Mouse (Mus musculus) forebrain, embryonic 10.5 days (tissue): ENCODE results near the gene Ryr3. TPM values are rescaled to one million over a fixed set of nuclear protein-coding genes. Genes with fewer than 3 reads are reported as not detected.

ENCODE experiments used
- DNase-seq: peaks from one replicate; pipeline ENCODE4 v3.0.0-alpha.2; 2017; ENCODE audit warnings: low spot score; ENCODE audit errors: extremely low spot score
- H3K27ac ChIP-seq: fragments of 300-500 bp; sonication (generic); 2 replicates; pipeline ENCODE4 v1.5.1; 2016; ENCODE audit warnings: mild to moderate bottlenecking
- H3K27me3 ChIP-seq: fragments of 300-500 bp; sonication (generic); 2 replicates; pipeline ENCODE4 v1.6.1; 2016; ENCODE audit warnings: mild to moderate bottlenecking; ENCODE audit not compliant: poor library complexity, severe bottlenecking
- H3K36me3 ChIP-seq: fragments of 300-500 bp; sonication (generic); replicated peaks from 2 replicates; pipeline ENCODE4 v1.6.1; 2016; ENCODE audit warnings: mild to moderate bottlenecking, moderate library complexity
- H3K4me1 ChIP-seq: fragments of 300-500 bp; sonication (generic); 2 replicates; pipeline ENCODE4 v1.6.1; 2016
- H3K4me3 ChIP-seq: fragments of 300-500 bp; sonication (generic); 2 replicates; pipeline ENCODE4 v1.5.1; 2016; ENCODE audit warnings: mild to moderate bottlenecking, moderate library complexity
- H3K9me3 ChIP-seq: fragments of 300-500 bp; sonication (generic); 2 replicates; pipeline ENCODE4 v1.6.1; 2016; ENCODE audit warnings: mild to moderate bottlenecking, moderate library complexity
- WGBS: fragments of 180-500 bp; shearing (Covaris S2); methylation state at CpG from one replicate; pipeline ENCODE4 v1.1.7; 2016; 5-methylcytosine and 5-hydroxymethylcytosine counted together
- polyA plus RNA-seq: library from polyadenylated mRNA; unstranded; fragments of >200 nt; fragmentation: Nextera tagmentation; extraction: Ambion mirVana; gene quantifications from 2 replicates; pipeline ENCODE4 v1.2.1, GENCODE M21; 2016

Gene Ryr3
- 0.22 and 0.47 TPM in 2 replicates for polyA plus RNA-seq

DNA sequence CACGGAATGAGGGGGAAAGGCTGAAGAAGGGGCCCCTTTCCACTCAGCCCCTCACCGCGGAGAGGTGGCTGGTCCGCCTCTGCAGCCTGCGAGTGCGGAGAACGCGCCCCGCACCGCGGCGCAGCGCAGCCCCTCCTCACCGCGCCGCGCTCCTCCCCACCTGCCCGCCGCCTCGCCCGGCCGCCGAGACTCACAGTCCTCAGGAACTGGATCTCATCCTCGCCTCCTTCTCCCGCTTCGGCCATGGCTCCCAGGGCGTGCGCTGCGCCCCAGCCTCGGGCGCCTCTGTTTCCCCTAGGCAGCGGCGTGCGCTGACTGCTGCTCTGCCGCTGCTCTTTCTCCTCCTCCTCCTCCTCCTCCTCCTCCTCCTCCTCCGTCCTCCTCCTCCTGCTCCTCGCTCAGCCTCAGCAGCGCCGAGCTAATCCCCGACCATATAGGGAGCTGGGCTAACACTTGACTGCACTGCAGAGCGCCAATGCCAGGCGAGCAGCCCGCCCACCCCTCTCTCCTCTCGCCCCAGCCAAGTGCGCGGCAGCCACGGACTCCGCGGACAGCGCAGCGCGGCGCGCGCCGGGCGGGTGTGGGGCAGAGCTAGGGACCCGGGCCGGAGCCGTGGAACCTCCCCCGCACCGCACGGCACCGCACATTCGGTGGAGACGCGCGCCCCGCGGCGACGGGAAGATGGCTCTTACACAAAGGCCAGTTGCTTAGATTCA is at the start of gene Ryr3:
TSS of gene Ryr3 (minus strand) at position 351 of the 716 bp plus-strand sequence.
- Histone ChIP-seq H3K27me3 (peaks cover 58% of the 10 kb centered on the region), H3K4me1 (peaks cover 11% of the 10 kb centered on the region), H3K36me3 (no peaks in the 10 kb centered on the region), H3K9me3 (no peaks in the 10 kb centered on the region), H3K27ac (peak within 1 kb of the TSS; percentile 80), H3K4me3 (peak within 1 kb of the TSS; percentile 68)
- WGBS, result under 1% methylated on average over 63 of the region's 72 CpGs
- DNase-seq, result peak; percentile 69

DNA sequence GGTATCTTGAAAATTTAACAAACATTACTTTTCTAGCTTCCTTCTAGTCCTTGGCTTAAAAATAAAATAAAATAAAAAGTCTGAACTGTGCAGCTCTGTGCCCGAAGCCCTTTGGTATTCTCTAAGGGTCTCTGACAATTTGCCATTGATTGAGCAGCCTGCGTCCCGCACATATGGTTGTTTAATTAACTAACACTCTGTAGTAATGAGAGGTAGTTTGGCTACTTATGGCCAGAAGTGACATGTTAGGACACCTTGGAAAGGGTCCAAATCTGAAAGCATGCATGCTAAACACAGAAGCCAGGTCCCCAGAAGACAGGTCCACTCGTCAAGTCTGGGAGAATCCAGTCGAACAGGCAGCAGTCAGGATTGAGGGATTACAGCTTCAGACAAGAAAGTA is 22.0 kb upstream of the Ryr3 start:
- Histone ChIP-seq H3K27me3 (no peaks in the 10 kb centered on the region), H3K36me3 (no peaks in the 10 kb centered on the region), H3K27ac (no peak overlapping the region), H3K4me1 (no peaks in the 10 kb centered on the region), H3K9me3 (no peaks in the 10 kb centered on the region), H3K4me3 (no peak overlapping the region)
- WGBS, result 90% methylated on average over 5 of the region's 5 CpGs
- DNase-seq, result no peak

DNA sequence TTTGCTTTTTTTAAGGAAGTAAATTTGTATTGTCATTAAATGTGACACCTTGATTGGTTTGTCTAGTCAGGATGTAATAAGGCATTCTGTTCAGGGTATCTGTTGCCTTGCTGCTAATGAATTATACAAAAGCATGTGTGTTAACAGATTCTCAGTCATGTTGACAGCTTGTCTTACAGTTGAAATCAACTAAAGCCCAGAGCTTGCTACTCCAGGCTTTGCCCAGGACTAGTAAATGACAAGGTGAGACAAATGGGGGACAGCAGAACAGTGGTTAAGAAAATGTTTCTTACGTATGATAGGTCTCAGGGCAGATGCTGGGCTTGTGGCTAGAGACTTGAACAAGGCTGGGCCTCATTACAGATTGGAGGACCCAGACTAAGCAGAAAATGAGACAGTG is 20.1 kb upstream of the Ryr3 start:
- Histone ChIP-seq H3K36me3 (no peaks in the 10 kb centered on the region), H3K4me3 (no peak overlapping the region), H3K27ac (no peak overlapping the region), H3K9me3 (no peaks in the 10 kb centered on the region), H3K27me3 (no peaks in the 10 kb centered on the region), H3K4me1 (no peaks in the 10 kb centered on the region)
- 92% methylated on average over 1 of the region's 1 CpGs for WGBS
- DNase-seq, result no peak

DNA sequence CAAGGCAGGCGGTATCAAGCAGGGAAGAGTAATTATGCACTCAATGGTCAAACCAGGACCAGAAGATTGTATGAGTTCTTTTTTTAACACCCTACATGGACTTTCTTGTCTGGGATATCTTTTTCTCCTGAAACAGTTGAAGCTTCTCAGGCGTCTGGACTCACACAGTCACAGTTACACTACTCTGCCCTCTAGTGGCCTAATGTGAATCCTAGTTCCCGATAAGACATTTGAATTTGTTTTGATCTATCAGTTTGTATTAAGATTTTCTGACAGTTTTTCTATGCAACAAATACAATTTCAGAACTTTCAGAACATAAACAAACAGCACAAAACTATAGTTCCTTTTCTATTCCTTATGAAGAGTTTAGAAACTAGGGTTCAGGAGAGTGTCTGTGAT is 17.7 kb upstream of the Ryr3 start:
- Histone ChIP-seq H3K36me3 (no peaks in the 10 kb centered on the region), H3K9me3 (no peaks in the 10 kb centered on the region), H3K4me1 (no peaks in the 10 kb centered on the region), H3K27ac (no peak overlapping the region), H3K27me3 (no peaks in the 10 kb centered on the region), H3K4me3 (no peak overlapping the region)
- DNase-seq, result no peak
- WGBS, result 25% methylated on average over 3 of the region's 3 CpGs

DNA sequence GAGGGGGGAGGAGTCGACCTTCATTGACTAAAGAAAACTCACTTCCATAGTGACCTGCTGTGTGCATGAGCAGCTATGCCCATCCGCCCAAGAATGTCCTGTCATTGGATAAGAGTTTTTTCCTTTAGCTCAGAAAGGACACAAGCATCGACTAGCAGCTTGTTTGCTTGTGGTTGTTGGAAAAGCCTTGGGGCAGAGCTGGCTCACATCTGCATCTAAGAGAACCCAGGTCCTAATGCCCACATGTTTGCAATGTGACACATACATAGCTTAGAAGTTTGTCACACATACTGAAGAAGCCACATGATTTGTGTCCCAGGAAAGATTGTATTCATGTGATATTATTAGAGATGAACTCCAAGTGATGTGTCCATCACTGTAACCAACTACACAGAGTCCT is 16.5 kb upstream of the Ryr3 start:
- Histone ChIP-seq H3K27ac (no peak overlapping the region), H3K4me3 (no peak overlapping the region), H3K36me3 (no peaks in the 10 kb centered on the region), H3K27me3 (no peaks in the 10 kb centered on the region), H3K9me3 (no peaks in the 10 kb centered on the region), H3K4me1 (no peaks in the 10 kb centered on the region)
- no peak for DNase-seq
- WGBS, result 70% methylated on average over 3 of the region's 3 CpGs

DNA sequence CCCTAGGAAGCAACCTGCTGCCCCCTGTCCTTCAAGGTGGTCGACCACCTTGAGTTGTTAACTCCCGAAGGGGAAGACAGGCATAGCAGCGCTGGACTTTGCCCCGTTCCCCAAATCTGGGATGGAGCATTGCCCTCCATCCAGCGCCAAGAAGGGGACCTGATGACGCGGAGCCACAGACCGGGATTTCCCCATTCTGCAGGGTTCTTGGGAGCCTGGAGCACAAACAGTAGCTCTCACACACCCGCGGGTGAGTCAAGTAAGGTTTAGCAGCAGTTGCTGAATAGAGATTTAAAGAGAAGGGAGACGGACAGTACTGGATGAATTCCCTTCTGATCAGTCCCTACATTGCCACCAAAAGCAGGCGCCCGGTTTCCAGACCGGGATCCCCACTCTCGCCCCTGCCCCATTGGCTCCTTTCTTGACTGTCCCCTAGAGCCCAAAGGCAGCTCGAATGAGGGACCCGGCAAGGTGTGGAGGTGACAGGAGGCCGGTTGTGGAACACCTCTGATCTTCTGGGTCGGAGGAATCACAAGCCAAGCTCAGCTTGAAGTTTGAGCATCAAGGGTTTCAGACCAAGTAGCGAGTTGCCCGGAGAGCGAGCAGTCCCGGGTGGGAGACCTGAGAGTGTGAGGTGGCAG is 671 bp downstream of the Ryr3 start:
- H3K4me3 ChIP-seq, result peak overlapping the region; percentile 68
- H3K27me3 ChIP-seq, result peaks cover 58% of the 10 kb centered on the region
- peaks cover 11% of the 10 kb centered on the region for H3K4me1 ChIP-seq
- H3K9me3 ChIP-seq, result no peaks in the 10 kb centered on the region
- H3K36me3 ChIP-seq, result no peaks in the 10 kb centered on the region
- DNase-seq, result peak; percentile 41
- H3K27ac ChIP-seq, result peak overlapping the region; percentile 80
- 3% methylated on average over 23 of the region's 23 CpGs for WGBS

DNA sequence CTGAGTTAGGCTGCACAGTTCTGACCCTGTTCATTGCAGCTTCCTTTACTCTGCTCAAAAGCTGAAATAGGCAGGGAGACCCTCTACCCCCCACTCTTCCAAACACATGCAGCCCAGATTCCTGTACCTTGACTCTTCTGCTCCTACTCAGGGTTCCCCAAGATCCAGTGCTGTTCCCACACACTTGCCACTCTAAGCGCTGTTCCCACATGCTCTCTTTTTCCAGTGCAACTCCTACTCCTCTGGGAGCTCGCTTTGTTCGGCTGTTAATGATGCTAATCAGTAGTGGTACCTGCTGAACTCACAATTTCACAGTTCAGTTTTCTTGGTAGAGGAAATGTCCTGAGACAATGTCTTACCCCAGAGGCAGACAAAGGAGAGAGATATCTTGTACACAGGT is 6.9 kb downstream of the Ryr3 start:
- WGBS, result 85% methylated on average over 3 of the region's 3 CpGs
- no peaks in the 10 kb centered on the region for H3K9me3 ChIP-seq
- no peaks in the 10 kb centered on the region for H3K4me1 ChIP-seq
- H3K4me3 ChIP-seq, result no peak overlapping the region
- peaks cover 20% of the 10 kb centered on the region for H3K27me3 ChIP-seq
- DNase-seq, result no peak
- H3K27ac ChIP-seq, result no peak overlapping the region
- H3K36me3 ChIP-seq, result no peaks in the 10 kb centered on the region

- Histone ChIP-seq H3K9me3 (no peaks in the 10 kb centered on the region), H3K27ac (no peak overlapping the region), H3K27me3 (peaks cover 12% of the 10 kb centered on the region; the same call in 1 of the 2 replicates), H3K4me1 (no peaks in the 10 kb centered on the region), H3K36me3 (no peaks in the 10 kb centered on the region), H3K4me3 (no peak overlapping the region)
- no peak for DNase-seq
- WGBS, result 93% methylated on average over 9 of the region's 9 CpGs
Measured at GRCm38 (mm10) chr2:113209263-113209662, 7.6 kb downstream of the Ryr3 start.

- no peaks in the 10 kb centered on the region for H3K36me3 ChIP-seq
- WGBS, result 83% methylated on average over 6 of the region's 6 CpGs
- no peaks in the 10 kb centered on the region for H3K4me1 ChIP-seq
- DNase-seq, result no peak
- H3K27ac ChIP-seq, result no peak overlapping the region
- H3K4me3 ChIP-seq, result no peak overlapping the region
- H3K9me3 ChIP-seq, result no peaks in the 10 kb centered on the region
- H3K27me3 ChIP-seq, result no peaks in the 10 kb centered on the region
Measured at GRCm38 (mm10) chr2:113202857-113203256, 14.0 kb downstream of the Ryr3 start.

- H3K4me1 ChIP-seq, result no peaks in the 10 kb centered on the region
- no peaks in the 10 kb centered on the region for H3K9me3 ChIP-seq
- H3K36me3 ChIP-seq, result no peaks in the 10 kb centered on the region
- DNase-seq, result no peak
- H3K27ac ChIP-seq, result no peak overlapping the region
- no peaks in the 10 kb centered on the region for H3K27me3 ChIP-seq
- H3K4me3 ChIP-seq, result no peak overlapping the region
- WGBS, result 93% methylated on average over 2 of the region's 2 CpGs
Measured at GRCm38 (mm10) chr2:113199030-113199679, 17.7 kb downstream of the Ryr3 start.

- WGBS, result 87% methylated on average over 6 of the region's 6 CpGs
- no peaks in the 10 kb centered on the region for H3K9me3 ChIP-seq
- no peaks in the 10 kb centered on the region for H3K27me3 ChIP-seq
- no peaks in the 10 kb centered on the region for H3K4me1 ChIP-seq
- H3K36me3 ChIP-seq, result no peaks in the 10 kb centered on the region
- DNase-seq, result no peak
- H3K27ac ChIP-seq, result no peak overlapping the region
- no peak overlapping the region for H3K4me3 ChIP-seq
Measured at GRCm38 (mm10) chr2:113187158-113187557, 29.7 kb downstream of the Ryr3 start.

DNA sequence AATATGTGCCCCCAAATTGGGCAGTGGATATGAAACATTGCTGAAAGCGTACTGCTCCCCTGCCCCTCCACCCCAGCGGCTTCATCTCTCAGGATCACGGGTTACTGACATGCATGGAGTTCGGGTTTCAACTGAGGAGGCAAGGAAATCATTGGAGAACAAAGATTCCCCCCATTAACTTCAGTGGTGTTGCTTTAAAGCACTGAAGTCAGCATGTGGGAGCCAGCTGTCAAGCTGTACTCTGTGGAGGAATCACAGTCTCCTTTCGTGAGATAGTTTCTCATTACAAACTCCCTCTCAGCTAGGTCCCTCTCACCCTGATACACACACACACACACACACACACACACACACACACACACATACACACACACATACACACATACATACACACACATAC is 35.2 kb downstream of the Ryr3 start:
- no peak overlapping the region for H3K4me3 ChIP-seq
- H3K36me3 ChIP-seq, result no peaks in the 10 kb centered on the region
- no peak for DNase-seq
- no peaks in the 10 kb centered on the region for H3K9me3 ChIP-seq
- peaks cover under 1% of the 10 kb centered on the region; the same call in 1 of the 2 replicates for H3K4me1 ChIP-seq
- no peaks in the 10 kb centered on the region for H3K27me3 ChIP-seq
- WGBS, result 63% methylated on average over 5 of the region's 5 CpGs
- H3K27ac ChIP-seq, result no peak overlapping the region

DNA sequence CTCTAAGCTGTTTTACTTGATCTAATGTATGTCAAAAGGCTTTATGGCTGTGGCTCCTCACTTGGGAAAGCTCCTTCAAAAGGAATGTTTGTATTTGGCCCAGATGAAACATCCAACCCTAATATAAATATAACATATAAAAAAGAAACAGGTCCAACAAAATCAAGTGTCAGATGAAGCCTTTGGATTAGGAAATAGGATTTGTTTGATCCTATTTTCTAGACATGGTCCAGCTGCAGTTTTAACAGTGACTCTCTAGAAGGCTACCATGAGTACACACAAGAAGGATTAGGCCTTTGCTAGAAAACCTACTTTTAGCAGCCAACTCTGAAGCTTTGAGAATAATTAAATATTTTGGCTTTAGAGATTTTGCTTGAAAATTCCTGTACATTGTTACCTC is 38.8 kb downstream of the Ryr3 start:
- DNase-seq, result no peak
- H3K36me3 ChIP-seq, result no peaks in the 10 kb centered on the region
- H3K9me3 ChIP-seq, result no peaks in the 10 kb centered on the region
- peaks cover 6% of the 10 kb centered on the region; the same call in 1 of the 2 replicates for H3K4me1 ChIP-seq
- no peaks in the 10 kb centered on the region for H3K27me3 ChIP-seq
- H3K4me3 ChIP-seq, result no peak overlapping the region
- no peak overlapping the region for H3K27ac ChIP-seq
